Mouse (Mus musculus) kidney, embryonic 14.5 days (tissue): ENCODE measurements around the gene Etl4. TPM values are rescaled to one million over a fixed set of nuclear protein-coding genes. Genes with fewer than 3 reads are reported as not detected.

Experiments used
- ATAC-seq: fragments of 200-750 bp; cut with Nextera tagmentation; 2 replicates; pipeline ENCODE4 v1.8.0; 2017; ENCODE audit warnings: moderate number of reproducible peaks, mild to moderate bottlenecking, moderate TSS enrichment, moderate library complexity; ENCODE audit not compliant: low FRiP score, low TSS enrichment
- H3K27ac ChIP-seq: fragments of 300-500 bp; sonication (generic); 2 replicates; pipeline ENCODE4 v1.5.1; 2014; ENCODE audit warnings: low read depth, mild to moderate bottlenecking, low read length, moderate library complexity, mixed read lengths
- H3K27me3 ChIP-seq: fragments of 300-500 bp; sonication (generic); 2 replicates; pipeline ENCODE4 v1.6.1; 2014; ENCODE audit warnings: mild to moderate bottlenecking, low read length; ENCODE audit not compliant: control insufficient read depth, insufficient read depth
- H3K36me3 ChIP-seq: fragments of 300-500 bp; sonication (generic); 2 replicates; pipeline ENCODE4 v1.6.1; 2014; ENCODE audit warnings: low read length, mixed read lengths; ENCODE audit not compliant: control insufficient read depth, insufficient read depth
- H3K4me1 ChIP-seq: fragments of 300-500 bp; sonication (generic); 2 replicates; pipeline ENCODE4 v1.6.1; 2014; ENCODE audit warnings: low read length, mixed read lengths; ENCODE audit not compliant: control insufficient read depth, insufficient read depth
- H3K4me2 ChIP-seq: fragments of 300-500 bp; sonication (generic); replicated peaks from 2 replicates; pipeline ENCODE4 v1.6.1; 2014; ENCODE audit warnings: low read depth, mild to moderate bottlenecking, low read length
- H3K4me3 ChIP-seq: fragments of 300-500 bp; sonication (generic); 2 replicates; pipeline ENCODE4 v1.5.1; 2014; ENCODE audit warnings: mild to moderate bottlenecking, low read length
- H3K9ac ChIP-seq: fragments of 300-500 bp; sonication (generic); 2 replicates; pipeline ENCODE4 v1.6.1; 2014; ENCODE audit warnings: low read depth, mild to moderate bottlenecking, low read length, moderate library complexity
- H3K9me3 ChIP-seq: fragments of 300-500 bp; sonication (generic); 2 replicates; pipeline ENCODE4 v1.6.1; 2016; ENCODE audit warnings: low read length; ENCODE audit not compliant: control insufficient read depth
- WGBS: fragments of 180-500 bp; shearing (Covaris S2); extraction: QIAGEN DNeasy Blood & Tissue Kit; methylation state at CpG from one replicate; pipeline ENCODE4 v1.1.7; 2014; 5-methylcytosine and 5-hydroxymethylcytosine counted together
- polyA plus RNA-seq: library from polyadenylated mRNA; unstranded; fragments of >200 nt; fragmentation: Nextera tagmentation; extraction: Ambion mirVana; gene quantifications from 2 replicates; pipeline ENCODE4 v1.2.1, GENCODE M21; 2014

The Etl4 gene
- polyA plus RNA-seq, 1 experiment from 2014 or later = 93.8 TPM

- H3K27ac ChIP-seq = no peak overlapping the region
Measured at GRCm38 (mm10) chr2:20507832-20508723, 598.5 kb downstream of the Etl4 start.

GRCm38 (mm10) chr2:20508724-20509052, 599.1 kb downstream of the Etl4 start:
- Histone ChIP-seq H3K9ac (no peak overlapping the region), H3K27me3 (no peaks in the 10 kb centered on the region), H3K4me3 (no peak overlapping the region), H3K9me3 (no peaks in the 10 kb centered on the region), H3K4me2 (no peak overlapping the region), H3K36me3 (no peaks in the 10 kb centered on the region), H3K27ac (no peak overlapping the region), H3K4me1 (no peaks in the 10 kb centered on the region)
- 66% methylated on average over 3 of the region's 3 CpGs for WGBS
- no peak for ATAC-seq

More at GRCm38 (mm10) chr2:20507832-20508723, 598.5 kb downstream of the Etl4 start:
- Histone ChIP-seq H3K4me1 (no peaks in the 10 kb centered on the region), H3K9ac (no peak overlapping the region), H3K4me2 (no peak overlapping the region), H3K4me3 (no peak overlapping the region), H3K9me3 (no peaks in the 10 kb centered on the region), H3K27me3 (no peaks in the 10 kb centered on the region), H3K36me3 (no peaks in the 10 kb centered on the region)
- 55% methylated on average over 6 of the region's 6 CpGs for WGBS
- ATAC-seq = no peak

DNA sequence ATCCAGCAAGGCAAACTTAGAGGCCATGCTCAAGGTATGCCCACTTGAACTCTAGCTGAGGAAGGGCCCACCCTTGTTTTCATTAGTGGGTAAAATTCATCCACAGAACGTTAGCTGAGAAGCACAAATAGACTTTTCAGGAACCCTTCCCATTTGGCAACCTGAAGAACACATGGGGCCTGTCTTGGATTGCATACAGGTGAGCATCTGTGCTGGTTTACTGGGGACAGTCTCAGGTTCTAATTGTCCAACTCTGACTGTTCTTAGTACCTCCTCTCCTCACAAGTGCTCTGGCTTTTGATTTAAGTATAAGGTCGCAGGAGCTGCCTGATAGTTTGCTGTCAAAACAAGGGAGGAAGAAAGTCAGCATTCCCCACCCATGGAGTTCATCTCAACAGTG, 600.5 kb downstream of the Etl4 start:
- ATAC-seq = no peak

DNA sequence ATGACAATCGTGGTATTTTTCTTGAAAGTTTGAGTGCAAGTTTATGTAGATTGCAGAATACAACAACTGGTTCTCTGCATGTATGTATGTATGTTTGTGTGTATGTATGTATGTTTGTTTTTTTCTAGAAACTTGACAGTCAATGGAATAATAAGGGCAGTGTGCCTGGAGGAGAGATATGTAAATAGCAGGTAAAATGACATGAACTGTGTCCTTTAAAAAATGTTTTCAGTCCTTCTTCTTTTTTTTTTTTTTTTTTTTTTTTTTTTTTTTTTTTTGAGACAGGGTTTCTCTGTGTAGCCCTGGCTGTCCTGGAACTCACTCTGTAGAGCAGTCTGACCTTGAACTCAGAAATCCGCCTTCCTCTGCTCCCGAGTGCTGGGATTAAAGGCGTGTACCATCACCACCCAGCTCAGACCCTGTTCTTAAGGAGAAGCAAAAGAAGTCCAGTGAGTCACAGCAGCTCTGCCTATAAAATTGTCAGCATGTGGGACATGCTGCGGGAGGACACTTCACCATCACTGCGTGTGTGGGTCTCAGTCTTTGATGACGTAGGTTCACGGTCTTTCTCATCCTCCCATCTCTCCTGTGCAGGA, 606.8 kb downstream of the Etl4 start:
- no peak for ATAC-seq
- Histone ChIP-seq H3K27me3 (no peaks in the 10 kb centered on the region), H3K36me3 (no peaks in the 10 kb centered on the region), H3K9ac (no peak overlapping the region), H3K4me3 (no peak overlapping the region), H3K27ac (no peak overlapping the region), H3K4me1 (peaks cover under 1% of the 10 kb centered on the region; the same call in 1 of the 2 replicates), H3K4me2 (no peak overlapping the region), H3K9me3 (no peaks in the 10 kb centered on the region)
- 82% methylated on average over 8 of the region's 8 CpGs for WGBS

More for the DNA sequence above, 600.5 kb downstream of the Etl4 start:
- H3K27me3 ChIP-seq = no peaks in the 10 kb centered on the region
- no peak overlapping the region for H3K4me2 ChIP-seq
- no peaks in the 10 kb centered on the region for H3K9me3 ChIP-seq
- H3K9ac ChIP-seq = no peak overlapping the region
- no peak overlapping the region for H3K4me3 ChIP-seq
- WGBS = 58% methylated on average over 2 of the region's 2 CpGs
- no peak overlapping the region for H3K27ac ChIP-seq
- H3K4me1 ChIP-seq = no peaks in the 10 kb centered on the region
- H3K36me3 ChIP-seq = no peaks in the 10 kb centered on the region

DNA sequence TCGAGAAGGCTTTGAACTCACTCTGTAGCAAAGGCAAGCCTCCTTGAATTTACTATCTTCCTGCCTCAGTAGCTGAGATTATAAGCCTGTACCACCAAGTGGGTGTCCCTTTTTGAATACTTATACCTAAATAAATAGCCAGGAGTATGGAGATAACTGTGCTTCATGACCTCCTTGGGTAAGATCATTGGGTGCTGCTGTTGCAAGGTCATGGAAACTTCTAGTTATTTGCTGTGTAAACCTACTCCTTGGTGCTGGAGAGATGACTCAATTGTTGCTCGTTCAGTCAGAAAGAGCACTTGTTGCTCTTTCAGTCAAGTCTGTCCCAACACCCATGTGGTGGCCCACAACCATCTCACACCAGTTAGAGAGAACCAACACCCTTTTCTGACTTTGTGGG, 608.3 kb downstream of the Etl4 start:
- Histone ChIP-seq H3K4me2 (no peak overlapping the region), H3K36me3 (no peaks in the 10 kb centered on the region), H3K4me3 (no peak overlapping the region), H3K27me3 (no peaks in the 10 kb centered on the region), H3K9me3 (no peaks in the 10 kb centered on the region), H3K4me1 (peaks cover 11% of the 10 kb centered on the region; the same call in 1 of the 2 replicates), H3K9ac (no peak overlapping the region), H3K27ac (no peak overlapping the region)
- WGBS = 87% methylated on average over 2 of the region's 2 CpGs
- ATAC-seq = no peak

- Histone ChIP-seq H3K4me1 (peaks cover 11% of the 10 kb centered on the region; the same call in 1 of the 2 replicates), H3K4me3 (no peak overlapping the region), H3K36me3 (no peaks in the 10 kb centered on the region), H3K27me3 (no peaks in the 10 kb centered on the region), H3K9me3 (no peaks in the 10 kb centered on the region), H3K4me2 (no peak overlapping the region), H3K9ac (no peak overlapping the region), H3K27ac (no peak overlapping the region)
- 44% methylated on average over 2 of the region's 2 CpGs for WGBS
- no peak for ATAC-seq
Measured at GRCm38 (mm10) chr2:20518506-20518905, 608.9 kb downstream of the Etl4 start.

DNA sequence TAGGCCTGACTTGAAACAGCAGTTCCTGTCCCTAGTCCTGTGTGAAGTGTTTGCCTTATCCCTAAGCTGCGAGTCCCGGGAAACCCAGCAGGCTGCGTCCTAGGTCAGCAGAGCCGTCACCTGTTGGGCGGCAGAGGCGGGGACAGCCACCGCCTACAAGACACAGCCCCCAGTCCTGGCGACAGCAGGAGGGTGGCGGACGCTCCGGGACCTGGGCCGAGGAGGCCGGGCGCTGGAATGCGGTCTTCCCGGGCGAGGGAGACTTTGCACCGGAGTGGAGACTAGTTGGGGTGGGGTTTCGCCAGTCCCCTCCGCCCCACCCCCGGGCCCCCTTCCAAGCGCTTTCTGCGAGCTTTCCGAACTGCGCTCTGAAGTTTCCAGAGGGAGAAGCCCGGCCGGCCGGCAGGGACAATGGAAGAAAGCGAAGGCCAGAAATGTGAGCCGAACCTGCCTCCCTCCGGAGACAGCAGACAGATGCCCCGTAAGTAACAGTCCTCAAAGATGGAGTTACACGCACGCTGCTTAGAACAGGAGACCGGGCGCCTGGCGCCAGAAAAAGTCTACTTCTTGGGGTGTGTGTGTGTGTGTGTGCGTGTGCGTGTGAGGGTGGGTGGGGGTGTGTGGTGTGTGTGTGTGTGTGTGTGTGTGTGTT, 610.0 kb downstream of the Etl4 start:
- Histone ChIP-seq H3K9ac (peak overlapping the region; percentile 77), H3K36me3 (no peaks in the 10 kb centered on the region), H3K4me1 (peaks cover 11% of the 10 kb centered on the region; the same call in 1 of the 2 replicates), H3K4me3 (peak overlapping the region; percentile 73), H3K27ac (peak overlapping the region; percentile 93), H3K27me3 (no peaks in the 10 kb centered on the region), H3K4me2 (peak overlapping the region; percentile 73), H3K9me3 (no peaks in the 10 kb centered on the region)
- ATAC-seq = peak; percentile 89
- under 1% methylated on average over 38 of the region's 39 CpGs for WGBS

DNA sequence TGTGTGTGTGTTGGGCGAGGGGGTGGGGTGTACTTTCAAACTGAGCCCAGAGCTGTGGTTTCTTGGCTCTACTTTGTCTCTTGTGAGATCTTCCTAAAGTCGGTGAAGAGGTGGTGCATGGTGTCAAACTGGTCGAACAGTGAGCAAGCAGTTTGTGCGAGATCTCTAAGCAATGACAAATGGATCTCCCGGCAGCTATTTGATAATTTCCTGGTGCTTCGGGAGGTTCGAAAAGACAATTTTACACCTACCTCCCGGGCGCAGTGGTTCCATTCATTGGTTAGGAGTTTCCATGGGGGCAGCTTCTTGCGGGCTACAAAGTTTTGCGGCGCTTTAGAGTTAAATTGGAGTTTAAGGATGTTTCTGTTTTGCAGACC, 610.5 kb downstream of the Etl4 start:
- H3K27ac ChIP-seq = peak overlapping the region; percentile 93
- peak; percentile 56; the same call in 1 of the 2 replicates for ATAC-seq
- WGBS = 0% methylated on average over 12 of the region's 12 CpGs

More for the DNA sequence above, 610.5 kb downstream of the Etl4 start:
- Histone ChIP-seq H3K4me3 (peak overlapping the region; percentile 73), H3K36me3 (no peaks in the 10 kb centered on the region), H3K4me1 (peaks cover 11% of the 10 kb centered on the region; the same call in 1 of the 2 replicates), H3K27me3 (no peaks in the 10 kb centered on the region), H3K9me3 (no peaks in the 10 kb centered on the region), H3K9ac (peak overlapping the region; percentile 77), H3K4me2 (peak overlapping the region; percentile 73)
